Mouse (Mus musculus): ENCODE results near the gene Gdpd3. TPM values are rescaled to one million over a fixed set of nuclear protein-coding genes. Genes with fewer than 3 reads are reported as not detected.
"Not testable (repeated sequence)": the region's sequence is repeated elsewhere in the genome, so short reads cannot be mapped to it uniquely, and the experiment has no call there.

Gene Gdpd3
- polyA plus RNA-seq (2015; fragmentation: Nextera tagmentation; extraction: Ambion mirVana): 1.4 and 2.1 TPM in 2 replicates

DNA sequence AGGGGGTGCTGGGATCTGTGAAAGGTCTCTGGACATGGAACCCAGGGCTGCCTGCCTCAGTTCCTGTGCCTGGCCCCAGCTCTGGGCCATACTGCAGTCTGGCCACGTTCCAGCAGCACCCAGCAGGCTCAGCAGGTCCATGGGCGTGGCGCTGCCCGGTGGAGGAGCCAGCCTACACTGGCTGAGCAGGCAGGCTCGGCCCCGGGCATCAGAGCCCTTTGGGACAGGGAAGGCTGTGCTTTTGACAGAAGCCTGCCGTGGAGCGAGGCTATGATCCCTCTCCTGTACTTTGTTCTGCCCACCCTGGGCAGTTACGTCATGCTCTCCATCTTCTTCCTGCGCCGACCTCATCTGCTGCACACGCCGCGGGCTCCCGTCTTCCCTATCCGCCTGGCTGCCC lies at the start of gene Gdpd3:
Gdpd3 (plus strand) TSS at position 134 of the 400 bp plus-strand sequence.
- H3K27me3 ChIP-seq (replicated peaks; ENCODE audit: control insufficient read depth, insufficient read depth, low read length): no peaks in the 10 kb centered on the region
- H3K36me3 ChIP-seq (ENCODE audit: control insufficient read depth, insufficient read depth, low read length): peaks cover 41% of the 10 kb centered on the region
- peak within 1 kb of the TSS; percentile 24; the same call in 1 of the 2 replicates for H3K9ac ChIP-seq (ENCODE audit: low read depth, low read length)
- no peak within 1 kb of the TSS for H3K4me3 ChIP-seq (ENCODE audit: low read length)
- peaks cover 31% of the 10 kb centered on the region for H3K4me1 ChIP-seq (ENCODE audit: control insufficient read depth, insufficient read depth, low read length)
- 83% methylated on average over 16 of the region's 16 CpGs for WGBS
- no peaks in the 10 kb centered on the region for H3K9me3 ChIP-seq (ENCODE audit: control insufficient read depth, low read length)
- ATAC-seq: peak; percentile 54
- no peak within 1 kb of the TSS for H3K4me2 ChIP-seq (ENCODE audit: low read depth, low read length)
- no peak within 1 kb of the TSS; the same call in 1 of the 2 replicates for H3K27ac ChIP-seq (ENCODE audit: low read length)

GRCm38 (mm10) chr7:126717566-126717965 lies 48.6 kb upstream of the Gdpd3 start:
- Histone ChIP-seq H3K4me2 (ENCODE audit: low read depth, low read length) (no peak overlapping the region), H3K4me1 (ENCODE audit: control insufficient read depth, insufficient read depth, low read length) (no peaks in the 10 kb centered on the region), H3K9ac (ENCODE audit: low read depth, low read length) (no peak overlapping the region), H3K4me3 (ENCODE audit: low read length) (no peak overlapping the region), H3K27ac (ENCODE audit: low read length) (no peak overlapping the region), H3K9me3 (ENCODE audit: control insufficient read depth, low read length) (no peaks in the 10 kb centered on the region), H3K27me3 (replicated peaks; ENCODE audit: control insufficient read depth, insufficient read depth, low read length) (no peaks in the 10 kb centered on the region), H3K36me3 (ENCODE audit: control insufficient read depth, insufficient read depth, low read length) (no peaks in the 10 kb centered on the region)
- WGBS: 64% methylated on average over 3 of the region's 3 CpGs
- no peak for ATAC-seq

- no peak for ATAC-seq
- Histone ChIP-seq H3K9ac (ENCODE audit: low read depth, low read length) (no peak overlapping the region), H3K27ac (ENCODE audit: low read length) (no peak overlapping the region), H3K4me3 (ENCODE audit: low read length) (no peak overlapping the region), H3K4me2 (ENCODE audit: low read depth, low read length) (no peak overlapping the region), H3K4me1 (ENCODE audit: control insufficient read depth, insufficient read depth, low read length) (no peaks in the 10 kb centered on the region), H3K9me3 (ENCODE audit: control insufficient read depth, low read length) (no peaks in the 10 kb centered on the region), H3K27me3 (replicated peaks; ENCODE audit: control insufficient read depth, insufficient read depth, low read length) (no peaks in the 10 kb centered on the region), H3K36me3 (ENCODE audit: control insufficient read depth, insufficient read depth, low read length) (no peaks in the 10 kb centered on the region)
- WGBS: 91% methylated on average over 5 of the region's 5 CpGs
Observed at GRCm38 (mm10) chr7:126718787-126719337, 47.3 kb upstream of the Gdpd3 start.

- no peak overlapping the region for H3K4me3 ChIP-seq (ENCODE audit: low read length)
- no peaks in the 10 kb centered on the region for H3K4me1 ChIP-seq (ENCODE audit: control insufficient read depth, insufficient read depth, low read length)
- no peaks in the 10 kb centered on the region for H3K27me3 ChIP-seq (replicated peaks; ENCODE audit: control insufficient read depth, insufficient read depth, low read length)
- ATAC-seq: no peak
- no peaks in the 10 kb centered on the region for H3K9me3 ChIP-seq (ENCODE audit: control insufficient read depth, low read length)
- H3K9ac ChIP-seq (ENCODE audit: low read depth, low read length): no peak overlapping the region
- 89% methylated on average over 13 of the region's 13 CpGs for WGBS
- no peak overlapping the region for H3K27ac ChIP-seq (ENCODE audit: low read length)
- no peaks in the 10 kb centered on the region for H3K36me3 ChIP-seq (ENCODE audit: control insufficient read depth, insufficient read depth, low read length)
- H3K4me2 ChIP-seq (ENCODE audit: low read depth, low read length): no peak overlapping the region
Observed at GRCm38 (mm10) chr7:126721635-126722034, 44.5 kb upstream of the Gdpd3 start.

DNA sequence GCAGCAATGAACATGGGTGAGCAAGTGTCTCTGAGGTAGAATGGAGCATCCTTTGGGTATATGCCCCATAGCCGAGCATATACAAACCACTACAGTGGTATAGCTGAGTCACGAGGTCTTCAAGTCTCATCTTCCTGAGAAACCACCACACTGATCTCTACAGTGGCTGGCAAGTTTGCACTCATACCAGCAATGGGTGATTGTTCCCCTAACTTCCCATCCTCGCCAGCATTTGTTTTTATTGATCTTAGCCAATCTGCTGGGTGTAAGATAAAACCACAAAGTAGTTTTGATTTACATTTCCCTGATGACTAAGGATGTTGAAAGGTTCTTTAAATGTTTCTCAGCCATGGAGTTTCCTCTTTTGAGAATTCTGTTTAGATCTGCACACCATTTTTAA lies 41.1 kb upstream of the Gdpd3 start:
- H3K9me3 ChIP-seq (ENCODE audit: control insufficient read depth, low read length): no peaks in the 10 kb centered on the region
- no peak overlapping the region for H3K27ac ChIP-seq (ENCODE audit: low read length)
- H3K9ac ChIP-seq (ENCODE audit: low read depth, low read length): no peak overlapping the region
- no peaks in the 10 kb centered on the region for H3K4me1 ChIP-seq (ENCODE audit: control insufficient read depth, insufficient read depth, low read length)
- H3K4me3 ChIP-seq (ENCODE audit: low read length): no peak overlapping the region
- ATAC-seq: no peak
- WGBS: 68% methylated on average over 3 of the region's 3 CpGs
- H3K36me3 ChIP-seq (ENCODE audit: control insufficient read depth, insufficient read depth, low read length): no peaks in the 10 kb centered on the region
- H3K27me3 ChIP-seq (replicated peaks; ENCODE audit: control insufficient read depth, insufficient read depth, low read length): no peaks in the 10 kb centered on the region
- H3K4me2 ChIP-seq (ENCODE audit: low read depth, low read length): no peak overlapping the region

- Histone ChIP-seq H3K9me3 (ENCODE audit: control insufficient read depth, low read length) (no peaks in the 10 kb centered on the region), H3K4me3 (ENCODE audit: low read length) (no peak overlapping the region), H3K4me1 (ENCODE audit: control insufficient read depth, insufficient read depth, low read length) (no peaks in the 10 kb centered on the region), H3K27ac (ENCODE audit: low read length) (no peak overlapping the region), H3K9ac (ENCODE audit: low read depth, low read length) (no peak overlapping the region), H3K36me3 (ENCODE audit: control insufficient read depth, insufficient read depth, low read length) (no peaks in the 10 kb centered on the region), H3K4me2 (ENCODE audit: low read depth, low read length) (no peak overlapping the region), H3K27me3 (replicated peaks; ENCODE audit: control insufficient read depth, insufficient read depth, low read length) (no peaks in the 10 kb centered on the region)
- no peak for ATAC-seq
- WGBS: 74% methylated on average over 5 of the region's 5 CpGs
Observed at GRCm38 (mm10) chr7:126725667-126726066, 40.5 kb upstream of the Gdpd3 start.

DNA sequence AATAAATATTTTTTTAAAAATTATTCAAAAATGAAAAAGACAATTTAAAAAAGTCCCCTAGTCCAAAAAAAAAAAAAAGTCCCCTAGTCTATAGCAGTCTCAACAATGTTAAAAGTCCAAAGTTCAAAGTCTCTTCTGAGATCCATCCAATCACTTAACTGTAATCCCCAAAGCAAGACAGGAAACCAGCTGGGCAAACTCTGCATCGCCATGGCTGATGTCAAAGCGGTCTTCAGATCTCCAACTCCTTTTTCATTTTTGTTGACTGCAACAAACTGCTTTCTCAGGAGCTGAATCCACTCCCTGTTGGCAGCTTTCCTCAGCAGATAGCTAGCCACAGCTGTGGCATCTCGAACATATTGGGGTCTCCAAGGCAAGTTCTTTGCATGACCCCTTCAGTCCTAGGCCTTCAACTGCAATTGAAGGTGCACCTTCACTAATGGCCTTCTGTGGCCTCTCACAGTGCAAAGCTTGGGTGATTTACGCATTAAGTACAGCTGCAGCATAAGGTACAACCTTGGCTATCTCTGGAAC lies 35.8 kb upstream of the Gdpd3 start:
- H3K36me3 ChIP-seq (ENCODE audit: control insufficient read depth, insufficient read depth, low read length); H3K9ac ChIP-seq (ENCODE audit: low read depth, low read length); H3K27ac ChIP-seq (ENCODE audit: low read length); H3K27me3 ChIP-seq (replicated peaks; ENCODE audit: control insufficient read depth, insufficient read depth, low read length); H3K4me2 ChIP-seq (ENCODE audit: low read depth, low read length); ATAC-seq; H3K4me1 ChIP-seq (ENCODE audit: control insufficient read depth, insufficient read depth, low read length); H3K4me3 ChIP-seq (ENCODE audit: low read length); H3K9me3 ChIP-seq (ENCODE audit: control insufficient read depth, low read length): not testable (repeated sequence)
- WGBS: 74% methylated on average over 4 of the region's 4 CpGs

DNA sequence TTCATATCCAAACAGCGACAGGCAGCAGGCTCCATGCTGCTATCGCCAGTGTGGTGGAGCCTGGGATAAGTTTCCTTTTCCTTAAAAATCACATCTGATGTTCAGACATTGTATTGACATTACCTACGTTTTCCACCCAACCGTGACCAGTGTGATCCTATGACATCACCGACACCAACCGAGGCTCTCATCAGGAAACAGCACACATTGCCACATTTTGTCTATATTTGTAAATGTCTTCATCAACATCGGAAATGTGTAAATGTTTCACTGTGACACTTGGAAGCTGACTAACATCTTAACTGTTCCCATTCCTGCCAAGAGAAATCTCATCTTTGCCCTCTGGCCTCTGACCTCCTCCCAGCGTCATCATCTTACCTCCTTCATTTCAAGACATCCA lies 30.0 kb upstream of the Gdpd3 start:
- H3K27me3 ChIP-seq (replicated peaks; ENCODE audit: control insufficient read depth, insufficient read depth, low read length): no peaks in the 10 kb centered on the region
- no peaks in the 10 kb centered on the region for H3K9me3 ChIP-seq (ENCODE audit: control insufficient read depth, low read length)
- 81% methylated on average over 8 of the region's 8 CpGs for WGBS
- no peak overlapping the region for H3K27ac ChIP-seq (ENCODE audit: low read length)
- no peak overlapping the region for H3K4me3 ChIP-seq (ENCODE audit: low read length)
- H3K36me3 ChIP-seq (ENCODE audit: control insufficient read depth, insufficient read depth, low read length): no peaks in the 10 kb centered on the region
- no peak overlapping the region for H3K9ac ChIP-seq (ENCODE audit: low read depth, low read length)
- ATAC-seq: no peak
- no peak overlapping the region for H3K4me2 ChIP-seq (ENCODE audit: low read depth, low read length)
- no peaks in the 10 kb centered on the region for H3K4me1 ChIP-seq (ENCODE audit: control insufficient read depth, insufficient read depth, low read length)

DNA sequence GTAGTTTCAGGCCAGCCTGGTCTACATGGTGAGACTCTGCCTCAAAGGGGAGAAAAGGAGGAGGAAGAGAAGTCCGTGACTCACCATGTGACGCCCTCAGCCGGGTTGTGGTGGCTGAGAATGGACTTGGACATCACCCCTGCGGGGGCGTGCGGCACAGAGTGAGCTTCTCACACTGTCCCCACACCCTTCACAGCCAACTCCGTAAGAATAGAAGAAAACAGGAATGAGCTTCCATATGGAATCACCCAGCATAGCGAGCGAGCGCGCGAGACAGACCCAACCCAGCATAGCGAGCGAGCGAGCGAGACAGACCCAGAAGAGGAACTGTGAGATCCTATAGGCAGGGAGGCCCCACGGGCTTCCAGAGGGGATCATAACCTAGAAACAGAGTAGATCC lies 26.6 kb upstream of the Gdpd3 start:
- no peaks in the 10 kb centered on the region for H3K36me3 ChIP-seq (ENCODE audit: control insufficient read depth, insufficient read depth, low read length)
- ATAC-seq: no peak

More for the DNA sequence above, 26.6 kb upstream of the Gdpd3 start:
- H3K4me3 ChIP-seq (ENCODE audit: low read length): no peak overlapping the region
- H3K27ac ChIP-seq (ENCODE audit: low read length): no peak overlapping the region
- no peak overlapping the region for H3K9ac ChIP-seq (ENCODE audit: low read depth, low read length)
- H3K4me1 ChIP-seq (ENCODE audit: control insufficient read depth, insufficient read depth, low read length): no peaks in the 10 kb centered on the region
- WGBS: 87% methylated on average over 17 of the region's 17 CpGs
- no peaks in the 10 kb centered on the region for H3K27me3 ChIP-seq (replicated peaks; ENCODE audit: control insufficient read depth, insufficient read depth, low read length)
- H3K9me3 ChIP-seq (ENCODE audit: control insufficient read depth, low read length): no peaks in the 10 kb centered on the region
- H3K4me2 ChIP-seq (ENCODE audit: low read depth, low read length): no peak overlapping the region
